Mouse (Mus musculus): ENCODE results near the gene Snrpd3. TPM values are rescaled to one million over a fixed set of nuclear protein-coding genes. Genes with fewer than 3 reads are reported as not detected.
"Not testable (repeated sequence)": the region's sequence is repeated elsewhere in the genome, so short reads cannot be mapped to it uniquely, and the experiment has no call there.

The Snrpd3 gene
- total and polyA plus RNA-seq, 2 experiments = 12.5 to 26.6 TPM

- no peak overlapping the region for H3K4me3 ChIP-seq (ENCODE audit: insufficient read depth, low read depth, low read length)
- no peak overlapping the region for H3K9ac ChIP-seq (ENCODE audit: low read depth, low read length)
- no peaks in the 10 kb centered on the region for H3K79me2 ChIP-seq (ENCODE audit: control insufficient read depth, insufficient read depth, low read length)
- 86% methylated on average over 12 of the region's 12 CpGs for WGBS
- no peaks in the 10 kb centered on the region for H3K36me3 ChIP-seq (ENCODE audit: control insufficient read depth, insufficient read depth, low read length)
- no peak for TF ChIP-seq CTCF (IDR thresholded peaks at IDR 0.05; ENCODE audit: low read depth, low read length)
- TF ChIP-seq POLR2A (IDR thresholded peaks at IDR 0.05; ENCODE audit: extremely low read depth, insufficient read depth, low read length) = no peak
- H3K27me3 ChIP-seq (ENCODE audit: control insufficient read depth, insufficient read depth, low read length) = peaks cover 2% of the 10 kb centered on the region; the same call in 1 of the 2 replicates
- no peak overlapping the region for H3K27ac ChIP-seq (replicated peaks; ENCODE audit: insufficient read depth, low read depth, low read length)
- H3K4me1 ChIP-seq (ENCODE audit: control insufficient read depth, insufficient read depth, low read length) = 0 out of 2 replicates have a peak, but pooled peaks cover 2% of the 10 kb centered on the region
- no peak for DNase-seq (ENCODE audit: extremely low read depth, low read depth, low spot score)
Observed at GRCm38 (mm10) chr10:75564687-75565265, 47.4 kb downstream of the Snrpd3 start.

GRCm38 (mm10) chr10:75565436-75565835, 48.1 kb downstream of the Snrpd3 start:
- WGBS = 66% methylated on average over 6 of the region's 6 CpGs
- Histone ChIP-seq H3K27ac (replicated peaks; ENCODE audit: insufficient read depth, low read depth, low read length) (no peak overlapping the region), H3K36me3 (ENCODE audit: control insufficient read depth, insufficient read depth, low read length) (no peaks in the 10 kb centered on the region), H3K4me3 (ENCODE audit: insufficient read depth, low read depth, low read length) (no peak overlapping the region), H3K9ac (ENCODE audit: low read depth, low read length) (no peak overlapping the region), H3K27me3 (ENCODE audit: control insufficient read depth, insufficient read depth, low read length) (no peaks in the 10 kb centered on the region; the same call in 1 of the 2 replicates), H3K79me2 (ENCODE audit: control insufficient read depth, insufficient read depth, low read length) (no peaks in the 10 kb centered on the region), H3K4me1 (ENCODE audit: control insufficient read depth, insufficient read depth, low read length) (0 out of 2 replicates have a peak, but pooled peaks cover under 1% of the 10 kb centered on the region)
- no peak for TF ChIP-seq POLR2A (IDR thresholded peaks at IDR 0.05; ENCODE audit: extremely low read depth, insufficient read depth, low read length)
- TF ChIP-seq CTCF (IDR thresholded peaks at IDR 0.05; ENCODE audit: low read depth, low read length) = no peak
- DNase-seq (ENCODE audit: extremely low read depth, low read depth, low spot score) = no peak

GRCm38 (mm10) chr10:75565906-75566305, 48.6 kb downstream of the Snrpd3 start:
- H3K9ac ChIP-seq (ENCODE audit: low read depth, low read length) = no peak overlapping the region
- no peaks in the 10 kb centered on the region for H3K36me3 ChIP-seq (ENCODE audit: control insufficient read depth, insufficient read depth, low read length)
- H3K27me3 ChIP-seq (ENCODE audit: control insufficient read depth, insufficient read depth, low read length) = no peaks in the 10 kb centered on the region; the same call in 1 of the 2 replicates
- DNase-seq (ENCODE audit: extremely low read depth, low read depth, low spot score) = no peak
- no peak overlapping the region for H3K4me3 ChIP-seq (ENCODE audit: insufficient read depth, low read depth, low read length)
- TF ChIP-seq POLR2A (IDR thresholded peaks at IDR 0.05; ENCODE audit: extremely low read depth, insufficient read depth, low read length) = no peak
- no peak for TF ChIP-seq CTCF (IDR thresholded peaks at IDR 0.05; ENCODE audit: low read depth, low read length)
- no peaks in the 10 kb centered on the region for H3K79me2 ChIP-seq (ENCODE audit: control insufficient read depth, insufficient read depth, low read length)
- WGBS = 38% methylated on average over 7 of the region's 7 CpGs
- H3K4me1 ChIP-seq (ENCODE audit: control insufficient read depth, insufficient read depth, low read length) = no peaks in the 10 kb centered on the region
- H3K27ac ChIP-seq (replicated peaks; ENCODE audit: insufficient read depth, low read depth, low read length) = no peak overlapping the region

- H3K27me3 ChIP-seq (ENCODE audit: control insufficient read depth, insufficient read depth, low read length) = no peaks in the 10 kb centered on the region; the same call in 1 of the 2 replicates
- no peaks in the 10 kb centered on the region for H3K79me2 ChIP-seq (ENCODE audit: control insufficient read depth, insufficient read depth, low read length)
- no peak overlapping the region for H3K27ac ChIP-seq (replicated peaks; ENCODE audit: insufficient read depth, low read depth, low read length)
- TF ChIP-seq CTCF (IDR thresholded peaks at IDR 0.05; ENCODE audit: low read depth, low read length) = no peak
- TF ChIP-seq POLR2A (IDR thresholded peaks at IDR 0.05; ENCODE audit: extremely low read depth, insufficient read depth, low read length) = no peak
- H3K4me3 ChIP-seq (ENCODE audit: insufficient read depth, low read depth, low read length) = no peak overlapping the region
- no peaks in the 10 kb centered on the region for H3K4me1 ChIP-seq (ENCODE audit: control insufficient read depth, insufficient read depth, low read length)
- H3K36me3 ChIP-seq (ENCODE audit: control insufficient read depth, insufficient read depth, low read length) = no peaks in the 10 kb centered on the region
- DNase-seq (ENCODE audit: extremely low read depth, low read depth, low spot score) = no peak
- 76% methylated on average over 5 of the region's 5 CpGs for WGBS
- no peak overlapping the region for H3K9ac ChIP-seq (ENCODE audit: low read depth, low read length)
Observed at GRCm38 (mm10) chr10:75566321-75566720, 49.0 kb downstream of the Snrpd3 start.

- DNase-seq (ENCODE audit: extremely low read depth, low read depth, low spot score); H3K27me3 ChIP-seq (ENCODE audit: control insufficient read depth, insufficient read depth, low read length); H3K4me1 ChIP-seq (ENCODE audit: control insufficient read depth, insufficient read depth, low read length); H3K9ac ChIP-seq (ENCODE audit: low read depth, low read length); H3K36me3 ChIP-seq (ENCODE audit: control insufficient read depth, insufficient read depth, low read length); H3K4me3 ChIP-seq (ENCODE audit: insufficient read depth, low read depth, low read length); H3K27ac ChIP-seq (replicated peaks; ENCODE audit: insufficient read depth, low read depth, low read length); H3K79me2 ChIP-seq (ENCODE audit: control insufficient read depth, insufficient read depth, low read length): not testable (repeated sequence)
- WGBS = 85% methylated on average over 2 of the region's 2 CpGs
Observed at GRCm38 (mm10) chr10:75566765-75567164, 49.4 kb downstream of the Snrpd3 start.

- no peaks in the 10 kb centered on the region for H3K4me1 ChIP-seq (ENCODE audit: control insufficient read depth, insufficient read depth, low read length)
- no peak overlapping the region for H3K9ac ChIP-seq (ENCODE audit: low read depth, low read length)
- 60% methylated on average over 5 of the region's 5 CpGs for WGBS
- no peak overlapping the region for H3K4me3 ChIP-seq (ENCODE audit: insufficient read depth, low read depth, low read length)
- H3K36me3 ChIP-seq (ENCODE audit: control insufficient read depth, insufficient read depth, low read length) = no peaks in the 10 kb centered on the region
- TF ChIP-seq POLR2A (IDR thresholded peaks at IDR 0.05; ENCODE audit: extremely low read depth, insufficient read depth, low read length) = no peak
- H3K79me2 ChIP-seq (ENCODE audit: control insufficient read depth, insufficient read depth, low read length) = no peaks in the 10 kb centered on the region
- no peaks in the 10 kb centered on the region; the same call in 1 of the 2 replicates for H3K27me3 ChIP-seq (ENCODE audit: control insufficient read depth, insufficient read depth, low read length)
- DNase-seq (ENCODE audit: extremely low read depth, low read depth, low spot score) = no peak
- no peak overlapping the region for H3K27ac ChIP-seq (replicated peaks; ENCODE audit: insufficient read depth, low read depth, low read length)
Observed at GRCm38 (mm10) chr10:75568029-75568428, 50.7 kb downstream of the Snrpd3 start.

All from liver, adult 2 months (tissue).